Mouse (Mus musculus) heart, embryonic 10.5 days (tissue): ENCODE results near the gene Vdr. TPM values are rescaled to one million over a fixed set of nuclear protein-coding genes. Genes with fewer than 3 reads are reported as not detected.

Source experiments
- DNase-seq: peaks from one replicate; pipeline ENCODE4 v3.0.0-alpha.2; 2017; ENCODE audit warnings: low spot score
- H3K27ac ChIP-seq: fragments of 300-500 bp; sonication (generic); 2 replicates; pipeline ENCODE4 v1.5.1; 2016; ENCODE audit warnings: mild to moderate bottlenecking
- H3K27me3 ChIP-seq: fragments of 300-500 bp; sonication (generic); 2 replicates; pipeline ENCODE4 v1.6.1; 2016; ENCODE audit warnings: mild to moderate bottlenecking; ENCODE audit not compliant: poor library complexity, insufficient read depth, severe bottlenecking
- H3K36me3 ChIP-seq: fragments of 300-500 bp; sonication (generic); 2 replicates; pipeline ENCODE4 v1.6.1; 2016; ENCODE audit warnings: mild to moderate bottlenecking, moderate library complexity
- H3K4me1 ChIP-seq: fragments of 300-500 bp; sonication (generic); 2 replicates; pipeline ENCODE4 v1.6.1; 2016; ENCODE audit warnings: mild to moderate bottlenecking
- H3K4me3 ChIP-seq: fragments of 300-500 bp; sonication (generic); 2 replicates; pipeline ENCODE4 v1.5.1; 2016; ENCODE audit warnings: mild to moderate bottlenecking, moderate library complexity
- H3K9me3 ChIP-seq: fragments of 300-500 bp; sonication (generic); 2 replicates; pipeline ENCODE4 v1.6.1; 2016; ENCODE audit warnings: mild to moderate bottlenecking, moderate library complexity
- WGBS: fragments of 180-500 bp; shearing (Covaris S2); methylation state at CpG from one replicate; pipeline ENCODE4 v1.1.7; 2016; 5-methylcytosine and 5-hydroxymethylcytosine counted together
- polyA plus RNA-seq: library from polyadenylated mRNA; unstranded; fragments of >200 nt; fragmentation: Nextera tagmentation; extraction: Ambion mirVana; gene quantifications from 2 replicates; pipeline ENCODE4 v1.2.1, GENCODE M21; 2016

The Vdr gene
- polyA plus RNA-seq, 1 experiment from 2014 or later: 0.77 TPM

GRCm38 (mm10) chr15:97828221-97828842, 82.1 kb downstream of the Vdr start:
- Histone ChIP-seq H3K36me3 (peaks cover 10% of the 10 kb centered on the region; the same call in 1 of the 2 replicates), H3K4me1 (peaks cover 94% of the 10 kb centered on the region), H3K9me3 (no peaks in the 10 kb centered on the region), H3K27me3 (peaks cover 5% of the 10 kb centered on the region; the same call in 1 of the 2 replicates), H3K27ac (peak overlapping the region; percentile 99), H3K4me3 (peak overlapping the region; percentile 93)
- WGBS: 65% methylated on average over 6 of the region's 6 CpGs
- no peak for DNase-seq

- Histone ChIP-seq H3K9me3 (no peaks in the 10 kb centered on the region), H3K36me3 (peaks cover 10% of the 10 kb centered on the region; the same call in 1 of the 2 replicates), H3K4me3 (no peak overlapping the region), H3K4me1 (peaks cover 94% of the 10 kb centered on the region), H3K27ac (no peak overlapping the region), H3K27me3 (no peaks in the 10 kb centered on the region)
- DNase-seq: no peak
- WGBS: 87% methylated on average over 8 of the region's 8 CpGs
Observed at GRCm38 (mm10) chr15:97827401-97827800, 83.0 kb downstream of the Vdr start.

GRCm38 (mm10) chr15:97826588-97827261, 83.7 kb downstream of the Vdr start:
- Histone ChIP-seq H3K4me1 (peaks cover 94% of the 10 kb centered on the region), H3K4me3 (no peak overlapping the region), H3K27me3 (no peaks in the 10 kb centered on the region), H3K27ac (peak overlapping the region; percentile 90), H3K36me3 (peaks cover 10% of the 10 kb centered on the region; the same call in 1 of the 2 replicates), H3K9me3 (no peaks in the 10 kb centered on the region)
- 62% methylated on average over 5 of the region's 5 CpGs for WGBS
- DNase-seq: no peak

- WGBS: 34% methylated on average over 12 of the region's 12 CpGs
- Histone ChIP-seq H3K27ac (peak overlapping the region; percentile 90), H3K4me3 (peak overlapping the region; percentile 58)
Observed at GRCm38 (mm10) chr15:97825941-97826587, 84.4 kb downstream of the Vdr start.

GRCm38 (mm10) chr15:97825071-97825940, 85.1 kb downstream of the Vdr start:
- Histone ChIP-seq H3K4me1 (peaks cover 96% of the 10 kb centered on the region), H3K27me3 (no peaks in the 10 kb centered on the region), H3K4me3 (peak overlapping the region; percentile 58), H3K27ac (peak overlapping the region; percentile 90), H3K36me3 (peaks cover 15% of the 10 kb centered on the region), H3K9me3 (no peaks in the 10 kb centered on the region)
- DNase-seq: peak; percentile 91
- 4% methylated on average over 29 of the region's 29 CpGs for WGBS

More at GRCm38 (mm10) chr15:97825941-97826587, 84.4 kb downstream of the Vdr start:
- H3K27me3 ChIP-seq: no peaks in the 10 kb centered on the region
- peaks cover 10% of the 10 kb centered on the region; the same call in 1 of the 2 replicates for H3K36me3 ChIP-seq
- peaks cover 96% of the 10 kb centered on the region for H3K4me1 ChIP-seq
- DNase-seq: no peak
- H3K9me3 ChIP-seq: no peaks in the 10 kb centered on the region

- no peaks in the 10 kb centered on the region for H3K9me3 ChIP-seq
- peak overlapping the region; percentile 56; the same call in 1 of the 2 replicates for H3K27ac ChIP-seq
- H3K4me3 ChIP-seq: no peak overlapping the region
- no peak for DNase-seq
- no peaks in the 10 kb centered on the region for H3K27me3 ChIP-seq
- H3K36me3 ChIP-seq: peaks cover 19% of the 10 kb centered on the region
- 81% methylated on average over 6 of the region's 6 CpGs for WGBS
- peaks cover 90% of the 10 kb centered on the region for H3K4me1 ChIP-seq
Observed at GRCm38 (mm10) chr15:97824042-97824441, 86.4 kb downstream of the Vdr start.

GRCm38 (mm10) chr15:97823479-97823878, 87.0 kb downstream of the Vdr start:
- H3K9me3 ChIP-seq: no peaks in the 10 kb centered on the region
- 0 out of 2 replicates have a peak overlapping the region, but pooled peaks have one; percentile 3 for H3K27ac ChIP-seq
- no peak for DNase-seq
- H3K4me3 ChIP-seq: no peak overlapping the region
- WGBS: 84% methylated on average over 12 of the region's 12 CpGs
- no peaks in the 10 kb centered on the region for H3K27me3 ChIP-seq
- H3K36me3 ChIP-seq: peaks cover 17% of the 10 kb centered on the region
- H3K4me1 ChIP-seq: peaks cover 84% of the 10 kb centered on the region

- 42% methylated on average over 12 of the region's 12 CpGs for WGBS
- H3K27ac ChIP-seq: no peak overlapping the region
Observed at GRCm38 (mm10) chr15:97822545-97823228, 87.7 kb downstream of the Vdr start.

GRCm38 (mm10) chr15:97821983-97822363, 88.5 kb downstream of the Vdr start:
- H3K9me3 ChIP-seq: no peaks in the 10 kb centered on the region
- no peak for DNase-seq
- peaks cover 75% of the 10 kb centered on the region for H3K4me1 ChIP-seq
- no peaks in the 10 kb centered on the region for H3K27me3 ChIP-seq
- H3K27ac ChIP-seq: peak overlapping the region; percentile 80
- peaks cover 17% of the 10 kb centered on the region for H3K36me3 ChIP-seq
- WGBS: 71% methylated on average over 6 of the region's 6 CpGs
- H3K4me3 ChIP-seq: no peak overlapping the region

More at GRCm38 (mm10) chr15:97822545-97823228, 87.7 kb downstream of the Vdr start:
- Histone ChIP-seq H3K36me3 (peaks cover 17% of the 10 kb centered on the region), H3K9me3 (no peaks in the 10 kb centered on the region), H3K4me1 (peaks cover 82% of the 10 kb centered on the region), H3K27me3 (no peaks in the 10 kb centered on the region), H3K4me3 (no peak overlapping the region)
- DNase-seq: no peak

- H3K4me1 ChIP-seq: peaks cover 70% of the 10 kb centered on the region
- no peak for DNase-seq
- no peaks in the 10 kb centered on the region for H3K9me3 ChIP-seq
- peaks cover 21% of the 10 kb centered on the region for H3K36me3 ChIP-seq
- H3K4me3 ChIP-seq: peak overlapping the region; percentile 33
- H3K27ac ChIP-seq: peak overlapping the region; percentile 80
- no peaks in the 10 kb centered on the region for H3K27me3 ChIP-seq
- 28% methylated on average over 10 of the region's 10 CpGs for WGBS
Observed at GRCm38 (mm10) chr15:97821321-97821982, 89.0 kb downstream of the Vdr start.

- Histone ChIP-seq H3K27ac (no peak overlapping the region; the same call in 1 of the 2 replicates), H3K9me3 (no peaks in the 10 kb centered on the region), H3K4me1 (peaks cover 61% of the 10 kb centered on the region), H3K36me3 (peaks cover 28% of the 10 kb centered on the region; the same call in 1 of the 2 replicates), H3K4me3 (no peak overlapping the region), H3K27me3 (no peaks in the 10 kb centered on the region)
- no peak for DNase-seq
- WGBS: 92% methylated on average over 9 of the region's 9 CpGs
Observed at GRCm38 (mm10) chr15:97819937-97820336, 90.5 kb downstream of the Vdr start.
